Mouse (Mus musculus): ENCODE results near the gene Nelfb. TPM values are rescaled to one million over a fixed set of nuclear protein-coding genes. Genes with fewer than 3 reads are reported as not detected.

Nelfb gene
- total and polyA plus RNA-seq, 2 experiments: 18.4 to 27.5 TPM

- peak overlapping the region; percentile 46 for H3K9ac ChIP-seq (ENCODE audit: low read depth, low read length)
- WGBS: 2% methylated on average over 98 of the region's 100 CpGs
- peaks cover 5% of the 10 kb centered on the region for H3K27me3 ChIP-seq (ENCODE audit: control insufficient read depth, insufficient read depth, low read length)
- TF ChIP-seq POLR2A (IDR thresholded peaks at IDR 0.05; ENCODE audit: extremely low read depth, insufficient read depth, low read length) (no peak), CTCF (IDR thresholded peaks at IDR 0.05; ENCODE audit: low read depth, low read length) (no peak)
- no peaks in the 10 kb centered on the region for H3K79me2 ChIP-seq (ENCODE audit: control insufficient read depth, insufficient read depth, low read length)
- DNase-seq (ENCODE audit: extremely low read depth, low read depth, low spot score): no peak
- H3K36me3 ChIP-seq (ENCODE audit: control insufficient read depth, insufficient read depth, low read length): no peaks in the 10 kb centered on the region
- 0 out of 2 replicates have a peak overlapping the region, but pooled peaks have one; percentile 16 for H3K27ac ChIP-seq (replicated peaks; ENCODE audit: insufficient read depth, low read depth, low read length)
- H3K4me1 ChIP-seq (ENCODE audit: control insufficient read depth, insufficient read depth, low read length): no peaks in the 10 kb centered on the region
- peak overlapping the region; percentile 63 for H3K4me3 ChIP-seq (ENCODE audit: insufficient read depth, low read depth, low read length)
Measured at GRCm38 (mm10) chr2:25180973-25181890, 30.1 kb downstream of the Nelfb start.

GRCm38 (mm10) chr2:25180478-25180903, 30.8 kb downstream of the Nelfb start, which contains the start of gene Nrarp:
Gene Nrarp (plus strand): TSS chr2:25180758.
- Histone ChIP-seq H3K4me1 (ENCODE audit: control insufficient read depth, insufficient read depth, low read length) (no peaks in the 10 kb centered on the region), H3K79me2 (ENCODE audit: control insufficient read depth, insufficient read depth, low read length) (no peaks in the 10 kb centered on the region), H3K27ac (replicated peaks; ENCODE audit: insufficient read depth, low read depth, low read length) (peak within 1 kb of the TSS; percentile 26; the same call in 1 of the 2 replicates), H3K9ac (ENCODE audit: low read depth, low read length) (peak within 1 kb of the TSS; percentile 46), H3K27me3 (ENCODE audit: control insufficient read depth, insufficient read depth, low read length) (peaks cover 5% of the 10 kb centered on the region), H3K36me3 (ENCODE audit: control insufficient read depth, insufficient read depth, low read length) (no peaks in the 10 kb centered on the region), H3K4me3 (ENCODE audit: insufficient read depth, low read depth, low read length) (peak within 1 kb of the TSS; percentile 63)
- WGBS: 2% methylated on average over 35 of the region's 35 CpGs
- TF ChIP-seq POLR2A (IDR thresholded peaks at IDR 0.05; ENCODE audit: extremely low read depth, insufficient read depth, low read length): peak; percentile 52; the same call in 1 of the 2 replicates
- peak; percentile 41; the same call in 1 of the 2 replicates for TF ChIP-seq CTCF (IDR thresholded peaks at IDR 0.05; ENCODE audit: low read depth, low read length)
- DNase-seq (ENCODE audit: extremely low read depth, low read depth, low spot score): peak; percentile 27

GRCm38 (mm10) chr2:25179566-25180217, 31.6 kb downstream of the Nelfb start:
- H3K27ac ChIP-seq (replicated peaks; ENCODE audit: insufficient read depth, low read depth, low read length): no peak overlapping the region
- H3K27me3 ChIP-seq (ENCODE audit: control insufficient read depth, insufficient read depth, low read length): peaks cover 5% of the 10 kb centered on the region
- no peak for DNase-seq (ENCODE audit: extremely low read depth, low read depth, low spot score)
- 73% methylated on average over 15 of the region's 15 CpGs for WGBS
- TF ChIP-seq CTCF (IDR thresholded peaks at IDR 0.05; ENCODE audit: low read depth, low read length) (no peak), POLR2A (IDR thresholded peaks at IDR 0.05; ENCODE audit: extremely low read depth, insufficient read depth, low read length) (no peak)
- no peaks in the 10 kb centered on the region for H3K36me3 ChIP-seq (ENCODE audit: control insufficient read depth, insufficient read depth, low read length)
- no peak overlapping the region for H3K4me3 ChIP-seq (ENCODE audit: insufficient read depth, low read depth, low read length)
- no peaks in the 10 kb centered on the region for H3K4me1 ChIP-seq (ENCODE audit: control insufficient read depth, insufficient read depth, low read length)
- no peaks in the 10 kb centered on the region for H3K79me2 ChIP-seq (ENCODE audit: control insufficient read depth, insufficient read depth, low read length)
- H3K9ac ChIP-seq (ENCODE audit: low read depth, low read length): no peak overlapping the region

GRCm38 (mm10) chr2:25178285-25178972, 32.9 kb downstream of the Nelfb start:
- H3K79me2 ChIP-seq (ENCODE audit: control insufficient read depth, insufficient read depth, low read length): no peaks in the 10 kb centered on the region
- no peak for DNase-seq (ENCODE audit: extremely low read depth, low read depth, low spot score)
- no peaks in the 10 kb centered on the region for H3K36me3 ChIP-seq (ENCODE audit: control insufficient read depth, insufficient read depth, low read length)
- no peak overlapping the region for H3K9ac ChIP-seq (ENCODE audit: low read depth, low read length)
- TF ChIP-seq CTCF (IDR thresholded peaks at IDR 0.05; ENCODE audit: low read depth, low read length) (no peak), POLR2A (IDR thresholded peaks at IDR 0.05; ENCODE audit: extremely low read depth, insufficient read depth, low read length) (no peak)
- H3K27ac ChIP-seq (replicated peaks; ENCODE audit: insufficient read depth, low read depth, low read length): no peak overlapping the region
- no peak overlapping the region for H3K4me3 ChIP-seq (ENCODE audit: insufficient read depth, low read depth, low read length)
- 71% methylated on average over 10 of the region's 10 CpGs for WGBS
- H3K27me3 ChIP-seq (ENCODE audit: control insufficient read depth, insufficient read depth, low read length): peaks cover 5% of the 10 kb centered on the region
- no peaks in the 10 kb centered on the region for H3K4me1 ChIP-seq (ENCODE audit: control insufficient read depth, insufficient read depth, low read length)

- Histone ChIP-seq H3K9ac (ENCODE audit: low read depth, low read length) (no peak overlapping the region), H3K27me3 (ENCODE audit: control insufficient read depth, insufficient read depth, low read length) (peaks cover 5% of the 10 kb centered on the region), H3K4me1 (ENCODE audit: control insufficient read depth, insufficient read depth, low read length) (no peaks in the 10 kb centered on the region), H3K36me3 (ENCODE audit: control insufficient read depth, insufficient read depth, low read length) (no peaks in the 10 kb centered on the region), H3K4me3 (ENCODE audit: insufficient read depth, low read depth, low read length) (no peak overlapping the region), H3K27ac (replicated peaks; ENCODE audit: insufficient read depth, low read depth, low read length) (no peak overlapping the region), H3K79me2 (ENCODE audit: control insufficient read depth, insufficient read depth, low read length) (no peaks in the 10 kb centered on the region)
- 71% methylated on average over 6 of the region's 6 CpGs for WGBS
- TF ChIP-seq POLR2A (IDR thresholded peaks at IDR 0.05; ENCODE audit: extremely low read depth, insufficient read depth, low read length): no peak
- TF ChIP-seq CTCF (IDR thresholded peaks at IDR 0.05; ENCODE audit: low read depth, low read length): no peak
- DNase-seq (ENCODE audit: extremely low read depth, low read depth, low spot score): no peak
Measured at GRCm38 (mm10) chr2:25177685-25178084, 33.6 kb downstream of the Nelfb start.

Data from liver, adult 2 months (tissue).